8 mouse cellular contexts compared by ENCODE assay signal in the genomic region with DNA sequence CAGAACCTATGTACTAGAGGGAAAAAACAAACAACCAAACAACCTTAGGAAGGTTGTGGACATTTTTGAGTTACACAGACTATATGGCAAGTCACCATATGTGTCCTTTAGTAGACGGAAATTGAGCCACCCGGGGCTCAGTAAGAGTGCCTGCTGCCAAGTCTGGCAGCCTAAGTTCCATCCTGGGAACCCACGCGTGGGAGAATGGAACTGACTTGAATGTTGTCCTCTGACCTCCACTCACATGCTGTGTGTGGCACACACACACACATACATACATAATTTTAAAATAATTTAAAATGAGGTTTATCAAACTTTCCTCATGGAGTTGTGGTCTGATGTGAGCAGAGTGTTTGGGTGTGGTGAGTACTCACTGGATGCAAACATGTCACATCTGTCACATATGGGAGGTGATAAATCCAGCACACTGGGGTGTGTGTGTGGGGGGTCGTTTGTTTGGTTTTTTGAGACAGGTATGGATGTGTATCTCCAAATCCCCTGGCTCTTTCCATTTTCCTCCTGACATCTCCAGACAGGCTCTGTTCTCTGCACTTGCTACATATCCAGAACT. TPM values are rescaled to one million over a fixed set of nuclear protein-coding genes. Genes with fewer than 3 reads are reported as not detected.
DNase-seq lines count a peak whose midpoint lies in the region; ATAC-seq lines count a peak whose summit lies in the region.

No protein-coding gene starts in this region.

- no peaks in the 10 kb centered on the region for H3K27me3 ChIP-seq in forebrain, embryonic 13.5 days
- no peaks in the 10 kb centered on the region for H3K27me3 ChIP-seq in forebrain, embryonic 16.5 days (replicated peaks; ENCODE audit: control insufficient read depth, insufficient read depth, low read length)
- no peaks in the 10 kb centered on the region for H3K27me3 ChIP-seq in megakaryocyte, embryonic 14.5 days (replicated peaks)
- no peaks in the 10 kb centered on the region for H3K27me3 ChIP-seq in forebrain, embryonic 14.5 days (replicated peaks; ENCODE audit: control insufficient read depth, insufficient read depth, low read length)
- H3K27me3 ChIP-seq in midbrain, embryonic 14.5 days (ENCODE audit: control insufficient read depth, insufficient read depth, low read length), result no peaks in the 10 kb centered on the region

- H3K9me3 ChIP-seq in forebrain, embryonic 13.5 days (replicated peaks), result no peaks in the 10 kb centered on the region
- H3K9me3 ChIP-seq in forebrain, embryonic 16.5 days (ENCODE audit: control insufficient read depth, low read length), result no peaks in the 10 kb centered on the region
- no peaks in the 10 kb centered on the region for H3K9me3 ChIP-seq in megakaryocyte, embryonic 14.5 days
- no peaks in the 10 kb centered on the region for H3K9me3 ChIP-seq in forebrain, embryonic 14.5 days (replicated peaks; ENCODE audit: control insufficient read depth, low read length)
- H3K9me3 ChIP-seq in midbrain, embryonic 14.5 days (ENCODE audit: control insufficient read depth, low read length), result no peaks in the 10 kb centered on the region

- H3K36me3 ChIP-seq in forebrain, embryonic 13.5 days (ENCODE audit: poor library complexity, severe bottlenecking), result peaks cover 6% of the 10 kb centered on the region; the same call in 1 of the 2 replicates
- no peaks in the 10 kb centered on the region for H3K36me3 ChIP-seq in forebrain, embryonic 16.5 days (ENCODE audit: control insufficient read depth, insufficient read depth)
- H3K36me3 ChIP-seq in megakaryocyte, embryonic 14.5 days (replicated peaks; ENCODE audit: low read length), result peaks cover 43% of the 10 kb centered on the region
- H3K36me3 ChIP-seq in forebrain, embryonic 14.5 days (ENCODE audit: control insufficient read depth, insufficient read depth, low read length), result 0 out of 2 replicates have a peak, but pooled peaks cover 5% of the 10 kb centered on the region
- no peaks in the 10 kb centered on the region for H3K36me3 ChIP-seq in midbrain, embryonic 14.5 days (ENCODE audit: control insufficient read depth, insufficient read depth, low read length)

- H3K27ac ChIP-seq in forebrain, embryonic 13.5 days, result no peak overlapping the region
- no peak overlapping the region for H3K27ac ChIP-seq in forebrain, embryonic 16.5 days (ENCODE audit: low read length)
- H3K27ac ChIP-seq in forebrain, embryonic 14.5 days (ENCODE audit: low read depth, low read length), result no peak overlapping the region
- no peak overlapping the region for H3K27ac ChIP-seq in midbrain, embryonic 14.5 days (replicated peaks; ENCODE audit: low read depth, low read length)

- no peak for ATAC-seq in forebrain, embryonic 13.5 days
- ATAC-seq in forebrain, embryonic 16.5 days, result no peak
- no peak for ATAC-seq in megakaryocyte, adult 5-6 weeks (ENCODE audit: poor library complexity, severe bottlenecking)
- no peak for ATAC-seq in forebrain, embryonic 14.5 days
- no peak for ATAC-seq in midbrain, embryonic 14.5 days (ENCODE audit: low FRiP score, low TSS enrichment)

- H3K9ac ChIP-seq in forebrain, embryonic 13.5 days, result peak overlapping the region; percentile 51; the same call in 1 of the 2 replicates
- no peak overlapping the region for H3K9ac ChIP-seq in forebrain, embryonic 16.5 days (replicated peaks; ENCODE audit: low read depth, low read length)
- no peak overlapping the region for H3K9ac ChIP-seq in forebrain, embryonic 14.5 days (ENCODE audit: low read length)
- no peak overlapping the region; the same call in 1 of the 2 replicates for H3K9ac ChIP-seq in midbrain, embryonic 14.5 days (replicated peaks; ENCODE audit: low read length)

- 77% methylated on average over 5 of the region's 5 CpGs for WGBS in forebrain, embryonic 13.5 days
- WGBS in forebrain, embryonic 16.5 days, result 73% methylated on average over 5 of the region's 5 CpGs
- 78% methylated on average over 5 of the region's 5 CpGs for WGBS in forebrain, embryonic 14.5 days
- WGBS in midbrain, embryonic 14.5 days, result 83% methylated on average over 5 of the region's 5 CpGs

- H3K4me3 ChIP-seq in forebrain, embryonic 13.5 days, result no peak overlapping the region
- no peak overlapping the region for H3K4me3 ChIP-seq in forebrain, embryonic 16.5 days (replicated peaks; ENCODE audit: low read length)
- H3K4me3 ChIP-seq in megakaryocyte, embryonic 14.5 days (replicated peaks), result peak overlapping the region; percentile 64
- H3K4me3 ChIP-seq in forebrain, embryonic 14.5 days (ENCODE audit: low read depth, low read length), result no peak overlapping the region
- no peak overlapping the region for H3K4me3 ChIP-seq in midbrain, embryonic 14.5 days (replicated peaks; ENCODE audit: low read depth, low read length)

- no peak for DNase-seq in forebrain, embryonic 14.5 days (ENCODE audit: low spot score)
- no peak for DNase-seq in midbrain, embryonic 14.5 days
- no peak for DNase-seq in thymus, postnatal 10 days (ENCODE audit: low spot score in 2 of 2)
- no peak for DNase-seq in gastrocnemius, postnatal 10 days

- H3K4me2 ChIP-seq in forebrain, embryonic 13.5 days, result peak overlapping the region; percentile 77
- H3K4me2 ChIP-seq in forebrain, embryonic 16.5 days (ENCODE audit: low read length), result no peak overlapping the region
- H3K4me2 ChIP-seq in forebrain, embryonic 14.5 days (ENCODE audit: low read length), result peak overlapping the region; percentile 81; the same call in 1 of the 2 replicates
- peak overlapping the region; percentile 74; the same call in 1 of the 2 replicates for H3K4me2 ChIP-seq in midbrain, embryonic 14.5 days (ENCODE audit: low read length)

- peaks cover 51% of the 10 kb centered on the region for H3K4me1 ChIP-seq in forebrain, embryonic 13.5 days
- H3K4me1 ChIP-seq in forebrain, embryonic 16.5 days (replicated peaks; ENCODE audit: control insufficient read depth, insufficient read depth, low read length), result peaks cover 45% of the 10 kb centered on the region
- peaks cover 68% of the 10 kb centered on the region for H3K4me1 ChIP-seq in megakaryocyte, embryonic 14.5 days
- H3K4me1 ChIP-seq in forebrain, embryonic 14.5 days (ENCODE audit: control insufficient read depth, insufficient read depth, low read length), result peaks cover 10% of the 10 kb centered on the region
- peaks cover 35% of the 10 kb centered on the region for H3K4me1 ChIP-seq in midbrain, embryonic 14.5 days (ENCODE audit: control insufficient read depth, insufficient read depth, low read length)

RNA-seq across cellular contexts. Expression of gene Ptpa, which starts 1.8 kb away (rescaled TPM):
- polyA plus RNA-seq in forebrain, embryonic 13.5 days (2015; fragmentation: Nextera tagmentation; extraction: Ambion mirVana), result 126 and 141 TPM in 2 replicates
- 146 and 163 TPM in 2 replicates for polyA plus RNA-seq in forebrain, embryonic 16.5 days (2015; fragmentation: Nextera tagmentation; extraction: Ambion mirVana)
- 473 and 551 TPM in 2 replicates for polyA plus RNA-seq in megakaryocyte, embryonic 14.5 days (2012; ENCODE audit: insufficient read depth, low replicate concordance)
- total RNA-seq in megakaryocyte, adult 5-6 weeks (2015), result 68.9 and 69.0 TPM in 2 replicates
- total RNA-seq in megakaryocyte, adult 5-6 weeks (2017), result 44.3 and 45.9 TPM in 2 replicates
- polyA plus RNA-seq in forebrain, embryonic 14.5 days (2014; fragmentation: Nextera tagmentation; extraction: Ambion mirVana), result 66.6 and 88.4 TPM in 2 replicates
- polyA plus RNA-seq in midbrain, embryonic 14.5 days (2014; fragmentation: Nextera tagmentation; extraction: Ambion mirVana), result 86.7 and 115 TPM in 2 replicates
- 100 to 1,000 TPM in 1 of 2 experiments, 10 to 100 TPM in 1; 95.1 to 101 TPM for total RNA-seq in gastrocnemius, postnatal 10 days (2021)

RNA-seq across cellular contexts. Expression of gene Crat, which starts 2.1 kb away (rescaled TPM):
- polyA plus RNA-seq in forebrain, embryonic 13.5 days (2015; fragmentation: Nextera tagmentation; extraction: Ambion mirVana), result 16.3 and 21.0 TPM in 2 replicates
- polyA plus RNA-seq in forebrain, embryonic 16.5 days (2015; fragmentation: Nextera tagmentation; extraction: Ambion mirVana), result 21.3 and 21.4 TPM in 2 replicates
- 55.0 and 64.0 TPM in 2 replicates for polyA plus RNA-seq in megakaryocyte, embryonic 14.5 days (2012; ENCODE audit: insufficient read depth, low replicate concordance)
- 26.2 and 29.6 TPM in 2 replicates for total RNA-seq in megakaryocyte, adult 5-6 weeks (2015)
- total RNA-seq in megakaryocyte, adult 5-6 weeks (2017), result 13.9 and 14.2 TPM in 2 replicates
- polyA plus RNA-seq in forebrain, embryonic 14.5 days (2014; fragmentation: Nextera tagmentation; extraction: Ambion mirVana), result 26.8 and 31.9 TPM in 2 replicates
- 22.2 and 24.0 TPM in 2 replicates for polyA plus RNA-seq in midbrain, embryonic 14.5 days (2014; fragmentation: Nextera tagmentation; extraction: Ambion mirVana)
- 100 to 1,000 TPM; 228 to 262 TPM for total RNA-seq in gastrocnemius, postnatal 10 days (2021)

RNA-seq across cellular contexts. Expression of gene Dolpp1, which starts 25.6 kb away (rescaled TPM):
- polyA plus RNA-seq in forebrain, embryonic 13.5 days (2015; fragmentation: Nextera tagmentation; extraction: Ambion mirVana), result 53.0 and 56.7 TPM in 2 replicates
- 59.3 and 66.5 TPM in 2 replicates for polyA plus RNA-seq in forebrain, embryonic 16.5 days (2015; fragmentation: Nextera tagmentation; extraction: Ambion mirVana)
- 24.4 and 42.0 TPM in 2 replicates for polyA plus RNA-seq in megakaryocyte, embryonic 14.5 days (2012; ENCODE audit: insufficient read depth, low replicate concordance)
- 5.3 and 6.0 TPM in 2 replicates for total RNA-seq in megakaryocyte, adult 5-6 weeks (2015)
- 11.5 and 16.8 TPM in 2 replicates for total RNA-seq in megakaryocyte, adult 5-6 weeks (2017)
- 48.1 and 57.8 TPM in 2 replicates for polyA plus RNA-seq in forebrain, embryonic 14.5 days (2014; fragmentation: Nextera tagmentation; extraction: Ambion mirVana)
- polyA plus RNA-seq in midbrain, embryonic 14.5 days (2014; fragmentation: Nextera tagmentation; extraction: Ambion mirVana), result 56.3 and 57.2 TPM in 2 replicates
- total RNA-seq in gastrocnemius, postnatal 10 days (2021), result 10 to 100 TPM; 10.9 to 14.3 TPM

RNA-seq across cellular contexts. Expression of gene Miga2, which starts 53.6 kb away (rescaled TPM):
- 22.4 and 23.5 TPM in 2 replicates for polyA plus RNA-seq in forebrain, embryonic 13.5 days (2015; fragmentation: Nextera tagmentation; extraction: Ambion mirVana)
- 29.7 and 35.6 TPM in 2 replicates for polyA plus RNA-seq in forebrain, embryonic 16.5 days (2015; fragmentation: Nextera tagmentation; extraction: Ambion mirVana)
- 7.8 and 15.0 TPM in 2 replicates for polyA plus RNA-seq in megakaryocyte, embryonic 14.5 days (2012; ENCODE audit: insufficient read depth, low replicate concordance)
- total RNA-seq in megakaryocyte, adult 5-6 weeks (2015), result 2.0 and 2.1 TPM in 2 replicates
- 2.7 and 5.2 TPM in 2 replicates for total RNA-seq in megakaryocyte, adult 5-6 weeks (2017)
- polyA plus RNA-seq in forebrain, embryonic 14.5 days (2014; fragmentation: Nextera tagmentation; extraction: Ambion mirVana), result 18.7 and 23.7 TPM in 2 replicates
- 26.1 and 29.7 TPM in 2 replicates for polyA plus RNA-seq in midbrain, embryonic 14.5 days (2014; fragmentation: Nextera tagmentation; extraction: Ambion mirVana)
- 10 to 100 TPM; 19.4 to 31.1 TPM for total RNA-seq in gastrocnemius, postnatal 10 days (2021)

RNA-seq across cellular contexts. Expression of gene Ier5l, which starts 56.3 kb away (rescaled TPM):
- polyA plus RNA-seq in forebrain, embryonic 13.5 days (2015; fragmentation: Nextera tagmentation; extraction: Ambion mirVana), result 1.7 and 2.6 TPM in 2 replicates
- polyA plus RNA-seq in forebrain, embryonic 16.5 days (2015; fragmentation: Nextera tagmentation; extraction: Ambion mirVana), result 1.5 and 1.8 TPM in 2 replicates
- polyA plus RNA-seq in megakaryocyte, embryonic 14.5 days (2012; ENCODE audit: insufficient read depth, low replicate concordance), result 2.7 and 5.0 TPM in 2 replicates
- total RNA-seq in megakaryocyte, adult 5-6 weeks (2015), result 0.18 and 0.40 TPM in 2 replicates
- total RNA-seq in megakaryocyte, adult 5-6 weeks (2017), result 0.99 and 1.1 TPM in 2 replicates
- polyA plus RNA-seq in forebrain, embryonic 14.5 days (2014; fragmentation: Nextera tagmentation; extraction: Ambion mirVana), result 3.0 and 3.6 TPM in 2 replicates
- polyA plus RNA-seq in midbrain, embryonic 14.5 days (2014; fragmentation: Nextera tagmentation; extraction: Ambion mirVana), result 3.7 and 4.3 TPM in 2 replicates
- 1 to 10 TPM; 4.8 to 7.4 TPM for total RNA-seq in gastrocnemius, postnatal 10 days (2021)
